Mouse (Mus musculus) heart, embryonic 13.5 days (tissue): ENCODE results near the gene Tcf20. TPM values are rescaled to one million over a fixed set of nuclear protein-coding genes. Genes with fewer than 3 reads are reported as not detected.

Source experiments
- ATAC-seq: fragments of 200-750 bp; cut with Nextera tagmentation; 2 replicates; pipeline ENCODE4 v1.8.0; 2017; ENCODE audit warnings: moderate TSS enrichment; ENCODE audit not compliant: insufficient number of reproducible peaks, low FRiP score, low TSS enrichment; ENCODE audit errors: extremely low read depth
- H3K27ac ChIP-seq: fragments of 300-500 bp; sonication (generic); replicated peaks from 2 replicates; pipeline ENCODE4 v1.5.1; 2015; ENCODE audit warnings: moderate library complexity, mild to moderate bottlenecking, inconsistent platforms
- H3K27me3 ChIP-seq: fragments of 300-500 bp; sonication (generic); replicated peaks from 2 replicates; pipeline ENCODE4 v1.6.1; 2015; ENCODE audit warnings: mild to moderate bottlenecking, inconsistent platforms
- H3K36me3 ChIP-seq: fragments of 300-500 bp; sonication (generic); 2 replicates; pipeline ENCODE4 v1.6.1; 2015; ENCODE audit warnings: mild to moderate bottlenecking, inconsistent platforms
- H3K4me1 ChIP-seq: fragments of 300-500 bp; sonication (generic); 2 replicates; pipeline ENCODE4 v1.6.1; 2015; ENCODE audit warnings: inconsistent platforms
- H3K4me2 ChIP-seq: fragments of 300-500 bp; sonication (generic); 2 replicates; pipeline ENCODE4 v1.6.1; 2015; ENCODE audit warnings: inconsistent platforms, mild to moderate bottlenecking, moderate library complexity
- H3K4me3 ChIP-seq: fragments of 300-500 bp; sonication (generic); 2 replicates; pipeline ENCODE4 v1.5.1; 2015; ENCODE audit warnings: moderate library complexity, mild to moderate bottlenecking, inconsistent platforms
- H3K9ac ChIP-seq: fragments of 300-500 bp; sonication (generic); 2 replicates; pipeline ENCODE4 v1.6.1; 2015; ENCODE audit warnings: inconsistent platforms, mild to moderate bottlenecking, moderate library complexity
- H3K9me3 ChIP-seq: fragments of 300-500 bp; sonication (generic); 2 replicates; pipeline ENCODE4 v1.6.1; 2016; ENCODE audit warnings: inconsistent platforms
- WGBS: fragments of 180-500 bp; shearing (Covaris S2); methylation state at CpG from one replicate; pipeline ENCODE4 v1.1.7; 2015; ENCODE audit warnings: mixed read lengths; 5-methylcytosine and 5-hydroxymethylcytosine counted together
- polyA plus RNA-seq: library from polyadenylated mRNA; unstranded; fragments of >200 nt; fragmentation: Nextera tagmentation; extraction: Ambion mirVana; gene quantifications from 2 replicates; pipeline ENCODE4 v1.2.1, GENCODE M21; 2015

The Tcf20 gene
- polyA plus RNA-seq, 1 experiment from 2014 or later = 4.6 TPM

- no peak for ATAC-seq
- Histone ChIP-seq H3K4me3 (no peak overlapping the region), H3K9me3 (no peaks in the 10 kb centered on the region), H3K27ac (peak overlapping the region; percentile 24; the same call in 1 of the 2 replicates), H3K4me2 (no peak overlapping the region), H3K27me3 (peaks cover 43% of the 10 kb centered on the region), H3K9ac (peak overlapping the region; percentile 42), H3K4me1 (peaks cover 26% of the 10 kb centered on the region), H3K36me3 (no peaks in the 10 kb centered on the region)
- WGBS = 45% methylated on average over 6 of the region's 6 CpGs
Measured at GRCm38 (mm10) chr15:82969206-82969721, 18.4 kb downstream of the Tcf20 start.

DNA sequence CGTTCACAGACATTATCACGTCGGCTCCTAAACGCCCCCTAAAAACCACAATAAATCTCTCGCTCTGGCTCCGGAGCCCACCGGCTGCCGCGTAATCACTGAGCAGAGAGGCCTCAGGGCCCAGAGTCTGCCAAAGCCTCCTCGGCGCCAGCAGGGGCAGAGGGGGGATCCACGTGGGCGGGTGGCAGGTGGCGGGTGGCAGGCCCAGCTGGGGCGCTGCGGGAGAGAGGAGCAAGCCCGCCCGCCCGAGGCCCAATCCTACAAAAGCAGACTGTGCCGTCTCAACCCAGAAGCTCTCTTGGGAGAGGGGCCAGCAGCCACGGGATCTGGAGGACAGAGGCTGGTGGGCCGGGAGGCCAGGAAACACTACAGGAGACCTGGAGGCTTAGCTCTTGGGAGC, 19.2 kb downstream of the Tcf20 start:
- peak overlapping the region; percentile 24; the same call in 1 of the 2 replicates for H3K27ac ChIP-seq
- WGBS = 3% methylated on average over 22 of the region's 22 CpGs
- H3K27me3 ChIP-seq = peaks cover 45% of the 10 kb centered on the region
- H3K36me3 ChIP-seq = no peaks in the 10 kb centered on the region
- H3K4me3 ChIP-seq = peak overlapping the region; percentile 36
- no peaks in the 10 kb centered on the region for H3K9me3 ChIP-seq
- peaks cover 26% of the 10 kb centered on the region for H3K4me1 ChIP-seq
- H3K9ac ChIP-seq = peak overlapping the region; percentile 73
- ATAC-seq = 0 out of 2 replicates have a peak, but pooled peaks have one; percentile 16
- peak overlapping the region; percentile 66 for H3K4me2 ChIP-seq

DNA sequence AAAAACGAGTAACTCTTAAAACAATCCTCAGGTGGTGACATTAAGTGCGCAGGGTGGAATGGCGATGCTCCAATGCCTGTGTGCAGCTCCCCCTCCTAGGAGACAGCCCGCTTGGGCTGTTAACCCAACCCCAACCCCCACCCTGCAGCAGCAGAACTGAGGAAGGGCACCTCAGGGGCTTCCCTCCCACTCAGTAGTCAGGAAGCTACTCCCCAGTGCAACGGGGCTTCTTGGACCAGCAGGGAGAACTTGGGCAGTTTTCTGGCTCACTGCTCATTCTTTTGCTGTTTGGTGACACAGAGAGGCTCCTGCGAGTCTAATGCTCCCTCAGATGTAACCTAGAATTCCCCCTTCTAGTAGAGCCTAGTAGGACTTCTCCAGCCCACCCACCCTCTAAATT, 19.7 kb downstream of the Tcf20 start:
- H3K9me3 ChIP-seq = no peaks in the 10 kb centered on the region
- peaks cover 47% of the 10 kb centered on the region for H3K27me3 ChIP-seq
- ATAC-seq = no peak
- peak overlapping the region; percentile 73 for H3K9ac ChIP-seq
- H3K27ac ChIP-seq = 0 out of 2 replicates have a peak overlapping the region, but pooled peaks have one; percentile 24
- peaks cover 28% of the 10 kb centered on the region for H3K4me1 ChIP-seq
- peak overlapping the region; percentile 66 for H3K4me2 ChIP-seq
- 40% methylated on average over 6 of the region's 6 CpGs for WGBS
- no peaks in the 10 kb centered on the region for H3K36me3 ChIP-seq
- peak overlapping the region; percentile 36 for H3K4me3 ChIP-seq

DNA sequence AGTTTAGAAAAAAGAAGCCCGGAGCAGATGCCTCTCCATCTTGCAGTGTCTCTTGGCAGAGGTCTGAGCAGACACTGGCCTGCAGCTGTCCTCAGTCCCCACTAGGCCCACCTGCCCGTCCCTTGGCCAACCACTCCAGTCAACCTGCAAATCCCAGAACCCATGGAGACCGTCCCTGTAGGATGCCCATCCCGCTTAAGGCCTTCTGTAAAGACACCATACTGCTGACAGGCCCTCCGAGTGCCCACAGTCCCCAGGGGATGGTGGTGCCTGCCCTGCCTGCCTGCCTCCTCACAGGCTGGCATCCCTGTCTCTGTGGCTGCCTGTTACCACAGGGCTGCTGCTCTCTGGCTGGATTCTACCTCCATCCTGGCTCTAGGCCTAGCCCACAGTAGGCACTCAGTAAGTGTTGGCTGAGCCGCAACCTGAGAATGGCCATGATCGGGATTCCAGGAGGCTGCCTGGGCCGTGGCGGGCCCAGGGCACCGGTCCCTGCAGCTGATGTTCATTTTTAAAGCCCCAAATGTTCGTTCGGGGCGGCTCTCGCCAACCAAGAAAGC, 23.3 kb downstream of the Tcf20 start:
- Histone ChIP-seq H3K27me3 (peaks cover 80% of the 10 kb centered on the region), H3K36me3 (no peaks in the 10 kb centered on the region), H3K4me3 (peak overlapping the region; percentile 63), H3K4me1 (peaks cover 57% of the 10 kb centered on the region), H3K9ac (0 out of 2 replicates have a peak overlapping the region, but pooled peaks have one; percentile 3), H3K9me3 (no peaks in the 10 kb centered on the region), H3K4me2 (peak overlapping the region; percentile 88), H3K27ac (0 out of 2 replicates have a peak overlapping the region, but pooled peaks have one; percentile 17)
- no peak for ATAC-seq
- 73% methylated on average over 14 of the region's 14 CpGs for WGBS

DNA sequence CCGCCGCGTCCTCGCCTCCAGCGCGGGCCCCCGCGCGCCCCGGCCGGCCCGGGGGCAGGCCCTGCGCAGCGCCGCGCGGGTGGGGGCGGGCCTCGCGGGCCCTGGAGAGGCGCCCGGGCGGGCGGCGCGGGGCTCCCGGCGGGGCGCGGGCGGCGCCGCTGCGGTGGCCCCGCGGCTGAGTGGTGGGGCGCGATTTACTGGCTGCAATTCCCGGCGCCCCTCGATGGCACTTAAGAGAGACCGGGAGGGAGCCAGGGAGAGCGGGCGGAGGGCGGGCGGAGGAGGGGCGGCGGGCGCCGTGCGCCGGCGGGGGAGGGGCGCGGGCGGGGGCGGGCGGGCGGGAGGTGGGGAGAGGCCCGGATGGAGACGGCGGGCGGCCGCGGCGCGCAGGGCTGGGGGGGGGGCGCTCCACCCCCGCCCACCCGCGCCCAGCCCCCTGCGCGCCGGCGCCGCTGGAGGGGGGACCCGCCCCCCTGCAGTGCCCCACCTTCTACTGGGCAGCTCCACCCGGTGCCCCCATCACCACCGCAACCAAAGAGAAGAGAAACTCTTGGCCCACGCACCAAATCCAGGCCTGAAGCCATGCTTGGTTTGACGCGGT, 24.0 kb downstream of the Tcf20 start:
- H3K9me3 ChIP-seq = no peaks in the 10 kb centered on the region
- peak overlapping the region; percentile 63 for H3K4me3 ChIP-seq
- peaks cover 87% of the 10 kb centered on the region for H3K27me3 ChIP-seq
- H3K4me2 ChIP-seq = peak overlapping the region; percentile 88
- ATAC-seq = peak; percentile 22; the same call in 1 of the 2 replicates
- H3K4me1 ChIP-seq = peaks cover 57% of the 10 kb centered on the region
- H3K27ac ChIP-seq = peak overlapping the region; percentile 63
- H3K9ac ChIP-seq = peak overlapping the region; percentile 87
- no peaks in the 10 kb centered on the region for H3K36me3 ChIP-seq
- whole genome bisulfite sequencing = 2% methylated on average over 10 of the region's 82 CpGs

DNA sequence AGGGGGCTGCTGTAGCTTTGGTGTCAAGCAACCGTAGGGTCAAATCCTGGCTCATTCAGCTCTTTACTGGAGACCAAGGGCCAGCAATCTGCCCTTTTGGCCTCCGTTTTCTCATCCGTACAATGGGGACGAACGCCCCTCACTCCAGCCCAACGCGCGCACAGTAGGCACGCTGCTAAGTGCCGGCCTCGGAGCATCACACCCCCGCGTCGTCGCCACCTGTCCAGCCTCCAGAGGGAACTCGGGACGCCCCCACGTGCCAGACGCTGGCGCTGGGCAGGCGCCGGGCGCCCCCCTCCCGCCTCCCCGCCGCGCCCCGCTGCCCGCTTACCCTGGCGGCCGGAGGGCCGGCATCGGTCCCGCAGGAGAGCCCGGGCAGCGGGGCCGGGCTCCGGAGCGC, 24.6 kb downstream of the Tcf20 start:
- Histone ChIP-seq H3K4me3 (peak overlapping the region; percentile 63), H3K36me3 (no peaks in the 10 kb centered on the region), H3K4me1 (peaks cover 57% of the 10 kb centered on the region), H3K27ac (peak overlapping the region; percentile 59), H3K9ac (peak overlapping the region; percentile 87), H3K4me2 (peak overlapping the region; percentile 88), H3K27me3 (peaks cover 89% of the 10 kb centered on the region), H3K9me3 (no peaks in the 10 kb centered on the region)
- ATAC-seq = no peak
- WGBS = 5% methylated on average over 33 of the region's 39 CpGs

DNA sequence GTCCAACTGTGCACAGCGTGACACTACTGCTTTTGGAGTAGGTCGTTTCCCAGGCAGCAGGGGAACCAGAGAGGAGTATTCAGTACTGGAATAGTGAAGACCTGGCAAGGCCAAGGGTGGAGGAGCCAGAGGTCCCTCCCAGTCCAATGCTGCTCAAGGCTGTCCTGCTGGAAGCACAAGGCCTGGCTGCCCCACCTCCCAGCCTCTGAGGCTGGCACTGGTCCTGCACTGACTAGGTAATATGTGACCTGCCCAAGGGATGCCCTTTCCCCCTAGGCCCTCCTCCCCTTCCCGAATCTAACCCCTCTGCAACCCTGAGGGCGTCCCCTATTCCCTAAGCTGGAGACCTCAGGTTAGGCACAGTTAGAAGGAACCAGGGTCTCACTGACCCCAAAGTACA, 25.1 kb downstream of the Tcf20 start:
- Histone ChIP-seq H3K9me3 (no peaks in the 10 kb centered on the region), H3K4me3 (peak overlapping the region; percentile 63), H3K4me1 (peaks cover 57% of the 10 kb centered on the region), H3K36me3 (no peaks in the 10 kb centered on the region), H3K27ac (0 out of 2 replicates have a peak overlapping the region, but pooled peaks have one; percentile 5), H3K27me3 (peaks cover 89% of the 10 kb centered on the region), H3K4me2 (peak overlapping the region; percentile 88), H3K9ac (peak overlapping the region; percentile 87)
- 46% methylated on average over 4 of the region's 4 CpGs for WGBS
- no peak for ATAC-seq

DNA sequence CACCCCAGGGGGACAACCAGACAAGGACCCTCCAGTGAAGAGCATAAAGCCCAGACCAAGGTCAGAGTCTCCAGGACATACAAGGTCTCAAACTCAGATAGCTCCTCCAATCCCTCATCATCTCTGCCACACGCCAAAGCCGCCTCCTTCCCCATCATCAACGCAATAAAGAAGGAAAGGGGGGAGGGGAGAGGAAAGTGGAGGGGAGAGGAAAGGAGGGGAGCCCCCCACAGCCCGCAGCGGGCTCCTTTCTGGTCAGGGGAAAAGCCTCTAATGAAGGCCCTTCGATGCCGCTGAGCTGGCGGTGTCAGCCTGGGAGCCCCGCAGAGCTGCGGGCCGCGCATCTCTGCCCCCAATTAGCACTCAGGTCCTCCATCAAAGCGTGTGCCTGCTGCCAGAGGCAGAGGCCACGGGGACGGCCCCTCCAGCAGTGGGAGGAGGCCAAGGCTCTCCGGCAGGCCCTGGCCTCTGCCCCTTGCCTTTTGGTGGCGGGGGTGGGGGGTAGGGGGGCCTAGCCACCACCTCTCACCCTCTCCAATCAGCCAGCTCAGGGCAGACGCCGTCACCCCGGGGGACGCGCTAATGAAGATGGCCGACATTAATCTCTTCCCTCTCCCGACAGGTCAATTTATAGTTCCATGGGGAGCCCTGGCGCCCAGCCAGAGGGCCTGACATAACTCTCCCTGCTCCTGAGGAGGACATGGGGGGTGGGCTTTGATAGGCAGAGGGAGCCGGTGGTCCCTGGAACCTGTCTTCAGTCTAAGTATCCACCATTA, 26.7 kb downstream of the Tcf20 start:
- peak overlapping the region; percentile 88 for H3K4me2 ChIP-seq
- ATAC-seq = no peak
- no peaks in the 10 kb centered on the region for H3K9me3 ChIP-seq
- 2% methylated on average over 26 of the region's 26 CpGs for WGBS
- peaks cover 85% of the 10 kb centered on the region for H3K27me3 ChIP-seq
- peak overlapping the region; percentile 43 for H3K4me3 ChIP-seq
- H3K27ac ChIP-seq = peak overlapping the region; percentile 46; the same call in 1 of the 2 replicates
- peaks cover 72% of the 10 kb centered on the region for H3K4me1 ChIP-seq
- peak overlapping the region; percentile 75 for H3K9ac ChIP-seq
- no peaks in the 10 kb centered on the region for H3K36me3 ChIP-seq

- H3K9ac ChIP-seq = peak overlapping the region; percentile 68
- no peaks in the 10 kb centered on the region for H3K36me3 ChIP-seq
- H3K4me3 ChIP-seq = no peak overlapping the region
- H3K9me3 ChIP-seq = no peaks in the 10 kb centered on the region
- WGBS = 35% methylated on average over 12 of the region's 12 CpGs
- ATAC-seq = no peak
- peak overlapping the region; percentile 59 for H3K4me2 ChIP-seq
- H3K4me1 ChIP-seq = peaks cover 78% of the 10 kb centered on the region
- H3K27ac ChIP-seq = peak overlapping the region; percentile 36; the same call in 1 of the 2 replicates
- peaks cover 84% of the 10 kb centered on the region for H3K27me3 ChIP-seq
Measured at GRCm38 (mm10) chr15:82959151-82959550, 28.5 kb downstream of the Tcf20 start.

DNA sequence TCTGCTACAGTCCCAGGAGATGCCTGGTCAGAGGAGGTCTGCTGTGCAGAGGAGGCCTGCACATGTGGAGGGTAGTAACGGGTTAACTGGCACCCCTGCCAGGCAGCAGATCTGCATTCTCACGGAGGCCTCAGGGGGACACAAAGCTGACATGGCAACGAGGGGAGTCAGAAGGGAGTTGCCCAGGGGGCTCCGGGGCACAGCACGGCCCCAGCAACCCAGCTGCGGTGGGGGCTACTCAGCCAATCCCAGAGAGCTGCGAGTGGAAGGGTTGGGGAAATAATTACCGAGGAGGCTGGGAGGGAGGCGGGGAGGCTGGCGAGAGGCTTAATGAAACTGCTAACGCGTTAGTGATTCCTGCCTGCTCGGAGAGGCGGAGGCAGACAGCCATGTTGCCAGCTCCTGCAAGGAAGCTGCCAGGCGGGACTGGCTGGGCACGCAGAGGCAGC, 29.4 kb downstream of the Tcf20 start:
- peaks cover 92% of the 10 kb centered on the region for H3K27me3 ChIP-seq
- H3K4me3 ChIP-seq = peak overlapping the region; percentile 26
- ATAC-seq = no peak
- H3K9me3 ChIP-seq = no peaks in the 10 kb centered on the region
- no peaks in the 10 kb centered on the region for H3K36me3 ChIP-seq
- peak overlapping the region; percentile 59 for H3K4me2 ChIP-seq
- WGBS = 13% methylated on average over 16 of the region's 16 CpGs
- peak overlapping the region; percentile 36; the same call in 1 of the 2 replicates for H3K27ac ChIP-seq
- H3K9ac ChIP-seq = peak overlapping the region; percentile 68
- peaks cover 86% of the 10 kb centered on the region for H3K4me1 ChIP-seq

DNA sequence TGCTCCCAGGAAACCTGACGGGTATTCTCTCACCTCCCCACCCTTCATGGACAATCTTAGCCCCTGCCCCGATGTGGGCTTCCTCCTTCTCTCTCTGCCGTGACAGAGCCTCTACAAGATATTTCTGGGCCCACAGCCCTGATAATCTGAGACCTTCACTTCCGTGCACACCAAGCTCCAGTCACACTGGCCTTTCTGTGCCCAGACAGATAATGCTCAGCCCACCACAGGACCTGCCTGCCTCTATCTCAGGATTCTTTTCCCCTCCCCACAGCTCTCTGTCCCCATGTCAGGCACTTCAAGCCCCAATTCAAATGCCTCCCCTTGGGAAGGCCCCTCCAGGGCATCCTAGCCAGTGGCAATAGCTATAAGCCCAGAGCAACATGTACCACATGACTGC, 31.0 kb downstream of the Tcf20 start:
- Histone ChIP-seq H3K27ac (peak overlapping the region; percentile 26), H3K9me3 (no peaks in the 10 kb centered on the region), H3K27me3 (peaks cover 93% of the 10 kb centered on the region), H3K36me3 (no peaks in the 10 kb centered on the region), H3K4me1 (peaks cover 87% of the 10 kb centered on the region), H3K4me2 (no peak overlapping the region), H3K9ac (peak overlapping the region; percentile 19), H3K4me3 (no peak overlapping the region)
- WGBS = 28% methylated on average over 4 of the region's 4 CpGs
- no peak for ATAC-seq
